Mouse (Mus musculus) cerebellum, adult 2 months (tissue): Measurements from ENCODE around the gene Clmp.

Experiments used
- CTCF ChIP-seq: fragments of 200-500 bp; IDR thresholded peaks from 2 replicates; pipeline ENCODE4 v1.5.1; 2011; ENCODE audit warnings: low read depth, mild to moderate bottlenecking, control low read depth, low read length, moderate library complexity, borderline replicate concordance; ENCODE audit not compliant: insufficient read depth
- POLR2A ChIP-seq: fragments of 200-500 bp; IDR thresholded peaks from 2 replicates; pipeline ENCODE4 v1.6.1; 2011; ENCODE audit warnings: low read length, control low read depth, borderline replicate concordance; ENCODE audit not compliant: insufficient read depth

DNA sequence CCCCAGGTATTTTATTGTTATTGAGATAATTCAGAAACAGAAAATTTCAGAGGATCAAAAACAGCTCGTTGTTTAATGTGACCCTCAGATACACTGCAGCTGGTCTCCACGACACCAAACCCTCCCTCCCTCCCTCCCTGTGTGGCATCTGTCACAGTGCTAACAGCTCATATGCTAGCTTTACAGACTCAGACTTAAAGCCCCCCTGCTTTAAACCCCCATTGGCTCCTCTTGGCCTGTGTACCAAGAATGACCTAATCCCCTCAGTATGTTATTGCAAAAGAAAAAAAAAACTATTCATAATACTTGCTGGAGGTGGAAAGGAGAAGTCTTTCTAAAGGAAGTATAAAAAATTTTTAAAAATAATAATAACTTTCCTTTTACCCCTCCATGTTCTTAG, 46.5 kb downstream of the Clmp start:
- TF ChIP-seq CTCF (no peak), POLR2A (no peak)
